Mouse (Mus musculus): ENCODE measurements around the gene Mov10l1.
A peak's percentile ranks its signal among the peaks of the same experiment; 100 is the strongest.

The Mov10l1 gene

GRCm38 (mm10) chr15:89076156-89076731 is 93.5 kb downstream of the Mov10l1 start:
- peak; percentile 87 for DNase-seq

DNA sequence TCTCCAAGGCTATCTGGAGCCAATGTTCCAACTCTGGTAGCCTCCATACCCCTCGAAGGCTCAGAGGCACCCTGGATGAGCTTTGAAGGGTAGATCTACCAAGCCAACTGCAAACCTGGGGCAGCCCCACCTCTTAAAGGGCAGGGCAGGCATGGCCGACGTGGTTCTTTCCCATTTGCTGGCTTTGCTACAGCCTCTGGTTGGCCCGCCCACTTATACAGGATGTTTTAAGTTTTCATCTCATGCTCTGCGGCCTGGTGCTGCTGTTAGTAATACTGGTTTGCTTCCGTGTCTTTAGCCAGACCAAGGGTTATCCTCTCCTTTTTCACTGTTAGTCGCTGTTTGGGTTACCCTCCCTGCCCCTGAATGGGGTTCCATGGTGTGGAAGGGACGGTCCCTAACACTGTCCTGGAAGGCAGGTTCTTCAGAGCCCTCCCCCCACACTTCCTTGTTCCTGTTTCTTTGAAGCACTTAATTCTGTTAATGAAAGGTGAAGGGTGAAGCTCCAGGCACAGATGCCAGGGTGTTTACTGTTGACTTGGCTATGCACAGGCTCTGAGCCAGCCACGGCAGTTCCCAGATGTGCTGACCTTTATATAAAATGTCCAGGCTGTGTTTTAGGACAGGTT is 95.6 kb downstream of the Mov10l1 start:
- DNase-seq, result peak; percentile 59

DNA sequence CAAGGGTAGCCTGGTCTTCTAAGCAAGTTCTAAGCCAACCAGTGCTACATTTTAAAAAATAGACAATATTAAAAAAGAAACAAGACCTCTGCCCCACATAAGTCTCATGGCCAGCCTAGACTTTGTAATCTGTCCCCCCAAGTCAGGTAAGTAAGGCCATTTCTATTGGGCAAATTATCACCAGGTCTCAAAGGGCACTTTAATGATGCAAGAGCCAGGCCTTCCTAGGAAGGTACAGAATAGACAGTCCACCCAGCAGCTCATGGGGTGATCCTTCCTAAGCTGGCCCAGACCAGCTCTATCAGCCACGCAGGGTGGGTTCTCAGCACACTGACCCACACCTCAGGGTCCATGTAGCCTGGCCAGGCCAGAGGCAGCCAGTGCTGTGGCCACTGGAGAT is 101.2 kb downstream of the Mov10l1 start:
- DNase-seq, result no peak

DNA sequence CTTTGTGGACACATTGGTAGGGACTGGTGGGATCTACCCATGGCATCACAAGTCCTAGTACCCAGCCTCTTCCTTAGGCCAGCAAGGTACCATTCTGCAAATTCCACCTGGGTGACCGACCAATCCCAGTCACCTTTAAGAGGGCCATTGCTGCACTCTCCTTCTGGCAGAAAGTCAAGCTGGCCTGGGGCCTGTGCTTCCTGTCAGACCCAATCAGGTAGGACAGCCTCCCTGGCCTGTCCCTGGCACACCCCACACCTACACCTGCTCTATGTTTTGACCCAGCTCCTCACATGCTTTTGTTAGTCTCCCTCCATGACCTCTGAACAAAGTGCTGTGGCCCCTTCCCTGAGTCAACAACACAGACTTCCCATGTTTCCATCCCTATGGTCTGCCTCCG is 102.1 kb downstream of the Mov10l1 start:
- peak; percentile 59 for DNase-seq

- DNase-seq, result peak; percentile 94
These were observed 106.0 kb downstream of the Mov10l1 start, which contains the start of gene Selenoo for GRCm38 (mm10) chr15:89088607-89089247. Gene Selenoo (plus strand): TSS chr15:89089084.

- peak; percentile 67 for DNase-seq
These were observed 106.7 kb downstream of the Mov10l1 start for GRCm38 (mm10) chr15:89089248-89090051.

DNA sequence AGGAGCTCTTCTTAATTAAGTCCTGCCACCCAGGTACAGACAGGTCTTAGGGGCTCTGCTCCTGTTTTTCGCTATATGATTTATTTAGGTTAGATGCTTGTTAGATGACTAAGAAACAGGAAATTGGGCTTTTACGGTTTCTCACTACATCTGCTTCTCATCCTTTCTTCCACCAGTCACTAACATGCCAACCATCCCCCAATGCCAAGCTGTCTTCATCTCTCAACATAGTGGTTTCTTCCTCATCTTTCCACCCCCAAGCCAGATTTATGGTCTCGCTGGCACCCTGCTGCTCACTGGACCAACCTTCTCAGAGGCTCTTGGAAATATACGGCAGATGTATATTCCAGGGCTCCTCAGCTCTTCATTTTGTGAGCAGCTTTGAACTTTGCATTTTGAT is 108.0 kb downstream of the Mov10l1 start:
- DNase-seq, result no peak

- no peak for DNase-seq
These were observed 109.5 kb downstream of the Mov10l1 start for GRCm38 (mm10) chr15:89092181-89092580.

DNA sequence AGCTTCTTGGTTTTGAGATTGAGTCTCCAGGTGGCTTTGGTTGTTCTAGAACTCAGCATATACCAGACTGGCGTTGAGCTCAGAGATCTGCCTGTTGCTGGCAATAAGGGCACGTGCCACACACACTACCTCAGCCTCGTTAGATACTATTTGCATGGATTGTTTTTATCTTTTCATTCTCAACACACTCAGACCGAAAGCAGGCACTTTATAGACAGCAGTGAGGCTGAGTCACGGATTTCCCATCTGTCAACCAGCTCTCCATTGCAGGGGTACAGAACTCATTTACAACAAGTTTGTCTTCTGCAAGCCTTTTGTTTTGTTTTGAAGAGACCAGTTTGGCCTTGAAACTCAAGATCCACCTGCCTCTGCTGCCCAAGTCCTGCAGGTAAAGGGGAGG is 114.7 kb downstream of the Mov10l1 start:
- no peak for DNase-seq

DNA sequence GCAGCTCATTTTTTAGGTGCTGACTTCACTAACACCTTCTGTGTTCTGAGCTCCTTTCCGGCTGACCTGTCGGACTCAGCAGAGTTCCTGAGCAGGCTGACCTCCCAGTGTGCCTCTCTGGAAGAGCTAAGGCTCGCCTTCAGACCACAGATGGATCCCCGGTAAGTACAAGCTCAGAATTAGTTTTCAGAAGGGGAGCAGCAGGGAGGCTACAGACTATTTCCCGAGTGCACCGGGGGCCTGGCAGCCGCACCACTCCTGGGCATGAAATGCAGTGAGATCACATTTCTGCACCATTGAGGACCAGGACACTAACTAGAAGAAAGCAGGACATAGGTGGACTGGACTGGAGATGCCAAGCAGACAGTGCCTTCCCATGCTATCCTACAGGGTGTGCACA is 115.9 kb downstream of the Mov10l1 start:
- DNase-seq, result peak; percentile 88

- DNase-seq, result no peak
These were observed 118.1 kb downstream of the Mov10l1 start for GRCm38 (mm10) chr15:89100823-89101222.

DNA sequence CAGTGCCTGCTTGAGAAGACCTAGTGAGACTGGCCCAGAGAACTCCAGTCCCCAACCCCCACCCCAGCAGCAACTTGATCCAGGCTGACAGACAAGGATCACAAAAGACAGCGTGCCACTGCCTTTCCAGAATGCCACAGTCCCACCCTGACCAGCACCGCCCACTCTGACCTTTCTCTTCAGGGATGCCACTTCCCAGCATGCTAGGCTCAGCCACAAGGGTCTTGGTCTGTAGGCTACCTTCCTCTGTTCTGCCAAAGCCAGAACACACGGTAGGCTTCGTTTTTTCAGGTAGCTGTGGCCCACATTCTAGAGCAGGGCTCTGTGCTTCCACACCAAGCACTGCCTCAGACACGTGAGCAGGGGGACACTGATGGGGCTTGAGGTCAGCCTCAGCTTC is 119.9 kb downstream of the Mov10l1 start:
- peak; percentile 60 for DNase-seq

DNA sequence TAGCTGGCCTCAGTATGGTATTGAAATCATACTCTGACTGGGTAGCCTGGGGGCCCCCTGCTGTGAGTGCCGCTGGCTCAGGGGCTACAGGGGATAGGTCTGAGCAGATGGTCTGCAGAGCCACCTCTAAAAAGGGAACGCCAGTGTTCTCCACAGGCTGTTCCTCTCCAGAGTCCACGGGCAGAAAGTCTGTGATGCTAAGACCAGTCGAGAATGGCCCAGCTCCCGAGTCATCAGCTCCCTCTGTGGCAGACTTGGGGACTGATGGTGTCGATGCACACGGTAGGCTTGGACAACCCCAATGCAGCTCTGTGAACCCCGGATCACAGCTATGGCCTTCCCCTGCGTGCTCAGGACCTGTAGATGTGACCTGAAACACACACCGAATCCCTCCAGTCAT is 121.2 kb downstream of the Mov10l1 start:
- peak; percentile 87 for DNase-seq

GRCm38 (mm10) chr15:89104425-89104824 is 121.7 kb downstream of the Mov10l1 start:
- peak; percentile 98 for DNase-seq
